Comparison of ENCODE assay signal across 18 mouse cellular contexts in the genomic region with DNA sequence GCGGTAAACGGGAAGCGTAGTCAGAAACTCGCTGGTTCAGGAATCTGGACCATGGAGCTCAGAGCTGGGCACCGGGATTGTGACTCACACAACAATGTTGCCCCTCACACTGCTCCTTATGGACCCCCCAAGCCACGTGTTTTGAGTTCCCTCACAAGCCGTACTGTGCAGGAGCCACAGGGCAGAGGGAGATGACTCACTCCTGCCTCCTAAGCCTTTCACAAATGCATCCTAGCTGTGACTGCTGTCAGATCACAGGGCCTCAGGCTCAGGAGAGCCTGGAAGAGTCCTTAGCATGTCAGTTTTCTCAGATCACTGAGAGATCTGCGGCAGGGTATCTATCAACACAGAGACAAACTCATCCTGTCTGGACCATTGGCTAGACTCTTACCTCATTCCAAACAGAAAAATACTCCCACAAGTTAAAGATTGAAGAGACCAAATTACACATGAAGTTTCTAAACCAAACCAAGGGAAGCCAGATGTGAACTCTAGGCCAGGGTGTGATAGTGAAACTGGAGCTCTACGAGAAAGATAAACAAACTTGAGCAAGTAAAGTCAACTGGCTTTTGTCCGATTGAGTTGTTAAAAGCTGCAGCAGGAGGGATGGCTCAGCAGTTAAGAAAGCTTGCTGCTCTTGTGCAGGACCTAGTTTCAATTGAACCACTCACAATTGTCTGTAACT. TPM values are rescaled to one million over a fixed set of nuclear protein-coding genes. Genes with fewer than 3 reads are reported as not detected.
DNase-seq lines count a peak whose midpoint lies in the region; ATAC-seq and TF ChIP-seq lines count a peak whose summit lies in the region.
"Had no signal": no experiment of that assay in that cellular context is flagged by ENCODE, and none has a peak within 500 bp of the region (broad histone marks: within the 10 kb centered on the region; RNA-seq: fewer than 3 reads in every experiment).

No protein-coding gene starts in this region.

- no peak for TF ChIP-seq CTCF in lung, postnatal 0 days (IDR thresholded peaks at IDR 0.05)
- no peak for TF ChIP-seq CTCF in lung, adult 2 months (IDR thresholded peaks at IDR 0.05; ENCODE audit: insufficient read depth, low read length)

- TF ChIP-seq POLR2A in lung, adult 2 months (IDR thresholded peaks at IDR 0.05; ENCODE audit: borderline replicate concordance, extremely low read depth, low read depth, low read length): no peak

- TF ChIP-seq EP300 in lung, postnatal 0 days (IDR thresholded peaks at IDR 0.05): no peak

- peaks cover 19% of the 10 kb centered on the region for H3K4me1 ChIP-seq in heart, embryonic 10.5 days
- no peaks in the 10 kb centered on the region for H3K4me1 ChIP-seq in lung, postnatal 0 days (ENCODE audit: insufficient read depth, low read depth, low read length)
- no peaks in the 10 kb centered on the region for H3K4me1 ChIP-seq in lung, adult 2 months (ENCODE audit: control insufficient read depth, insufficient read depth, low read length)
- no peaks in the 10 kb centered on the region for H3K4me1 ChIP-seq in liver, embryonic 12.5 days
- no peaks in the 10 kb centered on the region for H3K4me1 ChIP-seq in forebrain, embryonic 13.5 days

- no peaks in the 10 kb centered on the region for H3K27me3 ChIP-seq in heart, embryonic 10.5 days (ENCODE audit: insufficient read depth, poor library complexity, severe bottlenecking)
- no peaks in the 10 kb centered on the region for H3K27me3 ChIP-seq in lung, postnatal 0 days (replicated peaks; ENCODE audit: insufficient read depth, low read length)
- H3K27me3 ChIP-seq in liver, embryonic 12.5 days (replicated peaks): no peaks in the 10 kb centered on the region
- no peaks in the 10 kb centered on the region for H3K27me3 ChIP-seq in forebrain, embryonic 13.5 days
- H3K27me3 ChIP-seq: megakaryocyte, embryonic 14.5 days had no signal

- H3K9me3 ChIP-seq in heart, embryonic 10.5 days: no peaks in the 10 kb centered on the region
- H3K9me3 ChIP-seq in lung, postnatal 0 days (ENCODE audit: low read length): no peaks in the 10 kb centered on the region
- no peaks in the 10 kb centered on the region for H3K9me3 ChIP-seq in liver, embryonic 12.5 days (replicated peaks)
- no peaks in the 10 kb centered on the region for H3K9me3 ChIP-seq in forebrain, embryonic 13.5 days (replicated peaks)

- no peak overlapping the region for H3K4me3 ChIP-seq in heart, embryonic 10.5 days
- no peak overlapping the region for H3K4me3 ChIP-seq in lung, postnatal 0 days (ENCODE audit: low read depth, low read length)
- no peak overlapping the region for H3K4me3 ChIP-seq in lung, adult 2 months (replicated peaks; ENCODE audit: extremely low read depth, low read depth, low read length)
- H3K4me3 ChIP-seq in liver, embryonic 12.5 days: no peak overlapping the region
- no peak overlapping the region for H3K4me3 ChIP-seq in forebrain, embryonic 13.5 days
- H3K4me3 ChIP-seq: megakaryocyte, embryonic 14.5 days had no signal

- H3K36me3 ChIP-seq in heart, embryonic 10.5 days: no peaks in the 10 kb centered on the region
- no peaks in the 10 kb centered on the region for H3K36me3 ChIP-seq in lung, postnatal 0 days (ENCODE audit: insufficient read depth, low read length)
- H3K36me3 ChIP-seq in liver, embryonic 12.5 days: no peaks in the 10 kb centered on the region
- no peaks in the 10 kb centered on the region for H3K36me3 ChIP-seq in forebrain, embryonic 13.5 days (ENCODE audit: poor library complexity, severe bottlenecking)
- H3K36me3 ChIP-seq: G1E had no signal

- WGBS in heart, embryonic 10.5 days: 59% methylated on average over 10 of the region's 10 CpGs
- 60% methylated on average over 10 of the region's 10 CpGs for WGBS in lung, postnatal 0 days
- WGBS in lung, adult 2 months: 65% methylated on average over 10 of the region's 10 CpGs
- 73% methylated on average over 10 of the region's 10 CpGs for WGBS in liver, embryonic 12.5 days (ENCODE audit: insufficient replicate concordance)
- 90% methylated on average over 10 of the region's 10 CpGs for WGBS in forebrain, embryonic 13.5 days

- no peak overlapping the region for H3K4me2 ChIP-seq in lung, postnatal 0 days (replicated peaks; ENCODE audit: low read depth, low read length)
- H3K4me2 ChIP-seq in liver, embryonic 12.5 days: no peak overlapping the region
- no peak overlapping the region for H3K4me2 ChIP-seq in forebrain, embryonic 13.5 days
- H3K4me2 ChIP-seq: hindbrain, embryonic 14.5 days had no signal

- no peak overlapping the region for H3K9ac ChIP-seq in lung, postnatal 0 days (replicated peaks; ENCODE audit: low read depth)
- no peak overlapping the region for H3K9ac ChIP-seq in liver, embryonic 12.5 days
- no peak overlapping the region for H3K9ac ChIP-seq in forebrain, embryonic 13.5 days
- H3K9ac ChIP-seq: forebrain, postnatal 0 days; hindbrain, embryonic 14.5 days had no signal

- DNase-seq in heart, embryonic 10.5 days (ENCODE audit: low spot score): no peak
- DNase-seq in heart, adult 9 months (ENCODE audit: low spot score in 2 of 2): no peak
- DNase-seq in lung, postnatal 0 days (ENCODE audit: low spot score): peak; percentile 73
- DNase-seq in lung, adult 2 months: no peak
- DNase-seq in yolk sac, embryonic 10.5 days (ENCODE audit: low spot score): peak; percentile 75
- DNase-seq in natural killer cell, adult 2 months (ENCODE audit: low spot score in 2 of 2): no peak
- DNase-seq: cerebellum, adult 2 months; forebrain, postnatal 0 days; heart, adult 18-20 months; kidney, postnatal 4 days; lung, adult 18-20 months; right cerebral cortex, postnatal 14 days; thymus, postnatal 14 days had no signal

- peak; percentile 52 for ATAC-seq in lung, postnatal 0 days
- ATAC-seq in liver, embryonic 12.5 days: no peak; the same call in 1 of the 2 replicates
- ATAC-seq in forebrain, embryonic 13.5 days: no peak
- ATAC-seq: forebrain, postnatal 0 days had no signal

- H3K27ac ChIP-seq in heart, embryonic 10.5 days: peak overlapping the region; percentile 44; the same call in 1 of the 2 replicates
- H3K27ac ChIP-seq in lung, postnatal 0 days (ENCODE audit: low read length): no peak overlapping the region
- H3K27ac ChIP-seq in liver, embryonic 12.5 days: peak overlapping the region; percentile 46; the same call in 1 of the 2 replicates
- H3K27ac ChIP-seq in forebrain, embryonic 13.5 days: no peak overlapping the region
- H3K27ac ChIP-seq: hindbrain, embryonic 14.5 days had no signal

RNA-seq across cellular contexts. Expression of gene Nfil3, which starts 13.5 kb away (rescaled TPM):
- 32.7 and 43.1 TPM in 2 replicates for polyA plus RNA-seq in heart, embryonic 10.5 days (2016; fragmentation: Nextera tagmentation; extraction: Ambion mirVana)
- 18.6 and 18.7 TPM in 2 replicates for polyA plus RNA-seq in lung, postnatal 0 days (2015; fragmentation: Nextera tagmentation; extraction: Ambion mirVana)
- 2.6 and 4.5 TPM in 2 replicates for polyA plus RNA-seq in lung, adult 2 months (2012; rRNA removed)
- polyA plus RNA-seq in liver, embryonic 12.5 days (2016; fragmentation: Nextera tagmentation; extraction: Ambion mirVana): 5.0 and 5.4 TPM in 2 replicates
- 37.0 and 37.8 TPM in 2 replicates for polyA plus RNA-seq in forebrain, embryonic 13.5 days (2015; fragmentation: Nextera tagmentation; extraction: Ambion mirVana)

Comparison
In these comparisons a context has a peak if more than half of its experiments do, and no peak if none do; other contexts are left out.
1. DNase-seq: peak in lung, postnatal 0 days (single experiment) and yolk sac, embryonic 10.5 days (single experiment); none in heart, embryonic 10.5 days (single experiment), heart, adult 9 months (0 of 2), lung, adult 2 months (single experiment) and natural killer cell, adult 2 months (0 of 2).
2. H3K27ac ChIP-seq: peak in heart, embryonic 10.5 days (single experiment) and liver, embryonic 12.5 days (single experiment); none in lung, postnatal 0 days (single experiment) and forebrain, embryonic 13.5 days (single experiment).